Mouse (Mus musculus): Measurements from ENCODE around the gene Hs2st1. TPM values are rescaled to one million over a fixed set of nuclear protein-coding genes. Genes with fewer than 3 reads are reported as not detected.

The Hs2st1 gene
- polyA plus RNA-seq, 1 experiment from 2014 or later: 1.6 TPM

DNA sequence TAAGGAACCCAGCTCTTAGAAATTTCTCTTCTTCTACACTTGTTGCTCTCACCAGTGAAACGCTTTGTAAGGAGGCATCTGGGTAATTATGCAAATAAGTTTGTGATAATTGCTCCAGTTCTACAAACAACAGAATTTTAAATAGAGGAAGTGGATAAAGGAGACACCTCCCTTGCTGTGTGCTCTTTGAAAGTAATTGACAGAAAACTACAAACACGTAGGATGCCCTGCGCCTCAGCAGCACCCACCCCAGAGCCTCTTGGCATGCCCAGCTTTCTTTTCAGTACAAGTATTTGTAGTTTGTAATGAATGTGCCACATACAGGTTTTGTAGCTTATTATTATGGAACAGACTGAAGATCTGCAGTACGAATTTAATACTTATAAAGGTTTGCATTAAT is 27.1 kb upstream of the Hs2st1 start:
- no peaks in the 10 kb centered on the region for H3K9me3 ChIP-seq (replicated peaks; ENCODE audit: control insufficient read depth, low read length)
- H3K27me3 ChIP-seq (ENCODE audit: control insufficient read depth, insufficient read depth, low read depth, low read length): no peaks in the 10 kb centered on the region
- H3K27ac ChIP-seq (ENCODE audit: low read length): no peak overlapping the region
- H3K4me1 ChIP-seq (ENCODE audit: control insufficient read depth, low read depth, low read length): peaks cover 5% of the 10 kb centered on the region; the same call in 1 of the 2 replicates
- no peak for ATAC-seq (ENCODE audit: low read depth)
- peaks cover 16% of the 10 kb centered on the region for H3K36me3 ChIP-seq (ENCODE audit: control insufficient read depth, insufficient read depth)
- H3K4me2 ChIP-seq (ENCODE audit: low read depth, low read length): no peak overlapping the region
- 84% methylated on average over 4 of the region's 4 CpGs for WGBS (ENCODE audit: insufficient replicate concordance)
- H3K4me3 ChIP-seq (ENCODE audit: low read depth, low read length): no peak overlapping the region
- H3K9ac ChIP-seq (ENCODE audit: low read depth, low read length): no peak overlapping the region

DNA sequence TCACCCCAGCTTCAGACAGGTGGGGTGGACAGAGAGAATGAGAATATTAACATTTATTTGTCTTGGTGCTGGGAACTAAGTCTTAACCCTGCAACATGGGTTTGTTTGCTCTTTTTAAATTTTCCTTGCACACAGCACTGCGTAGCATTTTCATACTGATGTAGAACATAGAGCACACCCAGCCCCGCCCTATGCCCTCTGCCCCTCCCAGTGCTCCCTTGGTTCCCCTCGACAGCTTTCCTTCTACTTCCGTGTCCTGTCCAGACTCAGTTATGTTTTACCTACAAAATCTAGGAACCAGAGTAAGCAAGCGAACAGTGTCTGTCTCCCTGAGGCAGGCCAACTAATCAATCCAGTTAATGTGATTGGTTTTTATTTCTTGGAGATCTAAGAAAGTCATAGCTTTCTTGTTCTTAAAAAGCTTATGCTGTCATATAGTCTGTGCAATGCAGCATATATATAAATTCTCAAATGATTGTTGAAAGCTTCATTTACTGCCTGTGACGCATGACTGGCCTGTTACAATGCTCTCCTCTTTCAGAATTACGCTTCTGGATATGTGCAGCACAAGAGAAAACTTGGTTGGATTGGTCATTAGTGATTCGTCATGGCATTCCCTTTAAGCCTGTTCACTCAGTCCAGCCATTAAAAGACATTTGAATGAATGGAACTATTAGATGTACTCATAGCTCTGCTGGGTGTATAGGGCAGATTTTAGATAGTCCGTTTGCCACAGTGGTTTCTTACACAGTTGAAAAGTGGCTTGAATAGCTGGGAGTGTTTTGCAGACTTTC is 23.2 kb upstream of the Hs2st1 start:
- ATAC-seq (ENCODE audit: low read depth): peak; percentile 41
- peaks cover 21% of the 10 kb centered on the region for H3K36me3 ChIP-seq (ENCODE audit: control insufficient read depth, insufficient read depth)

DNA sequence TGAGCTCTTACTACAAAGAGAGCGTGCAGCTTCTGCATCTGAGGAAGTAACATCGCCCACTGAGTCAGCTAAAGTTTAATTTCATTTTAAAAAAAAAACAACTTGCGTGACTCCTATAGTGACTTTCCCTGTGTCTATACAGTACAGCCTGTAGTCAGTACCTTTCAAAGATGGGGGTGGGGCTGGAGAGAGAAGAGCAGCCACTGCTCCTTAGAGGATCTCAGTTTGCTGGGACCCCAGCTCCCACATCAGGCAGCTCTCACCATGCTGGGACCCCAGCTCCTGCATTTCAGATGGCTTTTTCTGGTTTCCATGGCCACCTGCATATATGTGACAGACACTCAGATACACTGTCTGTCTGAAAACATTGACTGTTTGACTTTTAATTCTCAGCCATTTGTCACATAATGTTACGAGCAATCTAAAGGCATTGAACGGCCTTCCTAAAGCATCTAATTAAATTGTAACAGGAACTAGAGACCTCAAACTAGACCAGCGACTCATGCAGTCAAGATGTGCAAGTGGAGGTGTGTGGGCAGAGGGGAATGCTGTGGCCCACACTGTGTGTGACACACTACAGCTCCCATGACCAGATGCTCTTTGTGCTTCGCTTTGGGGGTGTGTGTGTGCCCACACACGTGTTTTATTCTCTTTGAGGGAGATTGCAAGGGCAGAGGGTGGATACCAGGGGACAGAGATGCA is 19.4 kb upstream of the Hs2st1 start:
- WGBS (ENCODE audit: insufficient replicate concordance): 79% methylated on average over 8 of the region's 8 CpGs
- Histone ChIP-seq H3K36me3 (ENCODE audit: control insufficient read depth, insufficient read depth) (peaks cover 11% of the 10 kb centered on the region; the same call in 1 of the 2 replicates), H3K9ac (ENCODE audit: low read depth, low read length) (no peak overlapping the region), H3K4me2 (ENCODE audit: low read depth, low read length) (no peak overlapping the region), H3K27me3 (ENCODE audit: control insufficient read depth, insufficient read depth, low read depth, low read length) (no peaks in the 10 kb centered on the region), H3K4me1 (ENCODE audit: control insufficient read depth, low read depth, low read length) (peaks cover 14% of the 10 kb centered on the region), H3K4me3 (ENCODE audit: low read depth, low read length) (no peak overlapping the region), H3K9me3 (replicated peaks; ENCODE audit: control insufficient read depth, low read length) (no peaks in the 10 kb centered on the region), H3K27ac (ENCODE audit: low read length) (no peak overlapping the region)
- no peak for ATAC-seq (ENCODE audit: low read depth)

More for the DNA sequence above, 23.2 kb upstream of the Hs2st1 start:
- Histone ChIP-seq H3K9ac (ENCODE audit: low read depth, low read length) (no peak overlapping the region), H3K4me1 (ENCODE audit: control insufficient read depth, low read depth, low read length) (peaks cover 5% of the 10 kb centered on the region; the same call in 1 of the 2 replicates), H3K9me3 (replicated peaks; ENCODE audit: control insufficient read depth, low read length) (no peaks in the 10 kb centered on the region), H3K4me3 (ENCODE audit: low read depth, low read length) (no peak overlapping the region), H3K27me3 (ENCODE audit: control insufficient read depth, insufficient read depth, low read depth, low read length) (no peaks in the 10 kb centered on the region), H3K4me2 (ENCODE audit: low read depth, low read length) (no peak overlapping the region), H3K27ac (ENCODE audit: low read length) (no peak overlapping the region)
- WGBS (ENCODE audit: insufficient replicate concordance): 67% methylated on average over 9 of the region's 9 CpGs

DNA sequence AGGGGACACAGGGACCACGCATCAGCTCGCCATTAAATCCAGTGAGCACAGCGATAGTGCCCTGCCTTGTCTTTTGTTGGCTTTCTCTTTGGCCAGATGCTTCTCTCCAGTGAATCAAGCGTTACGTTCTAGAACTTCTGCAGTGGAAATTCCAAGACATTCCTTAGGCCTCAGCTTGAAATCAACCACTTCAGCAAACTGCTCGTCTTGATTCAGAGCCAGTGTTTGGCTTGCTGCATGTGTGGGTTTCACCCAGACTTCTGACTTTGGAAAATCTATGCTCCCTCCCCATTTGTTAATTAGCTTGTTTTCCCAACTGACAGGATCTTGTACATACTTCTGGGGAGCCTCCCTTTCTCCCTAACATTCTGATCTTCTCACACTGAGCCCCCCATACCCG is 16.8 kb upstream of the Hs2st1 start:
- H3K27ac ChIP-seq (ENCODE audit: low read length): no peak overlapping the region
- 77% methylated on average over 7 of the region's 7 CpGs for WGBS (ENCODE audit: insufficient replicate concordance)

DNA sequence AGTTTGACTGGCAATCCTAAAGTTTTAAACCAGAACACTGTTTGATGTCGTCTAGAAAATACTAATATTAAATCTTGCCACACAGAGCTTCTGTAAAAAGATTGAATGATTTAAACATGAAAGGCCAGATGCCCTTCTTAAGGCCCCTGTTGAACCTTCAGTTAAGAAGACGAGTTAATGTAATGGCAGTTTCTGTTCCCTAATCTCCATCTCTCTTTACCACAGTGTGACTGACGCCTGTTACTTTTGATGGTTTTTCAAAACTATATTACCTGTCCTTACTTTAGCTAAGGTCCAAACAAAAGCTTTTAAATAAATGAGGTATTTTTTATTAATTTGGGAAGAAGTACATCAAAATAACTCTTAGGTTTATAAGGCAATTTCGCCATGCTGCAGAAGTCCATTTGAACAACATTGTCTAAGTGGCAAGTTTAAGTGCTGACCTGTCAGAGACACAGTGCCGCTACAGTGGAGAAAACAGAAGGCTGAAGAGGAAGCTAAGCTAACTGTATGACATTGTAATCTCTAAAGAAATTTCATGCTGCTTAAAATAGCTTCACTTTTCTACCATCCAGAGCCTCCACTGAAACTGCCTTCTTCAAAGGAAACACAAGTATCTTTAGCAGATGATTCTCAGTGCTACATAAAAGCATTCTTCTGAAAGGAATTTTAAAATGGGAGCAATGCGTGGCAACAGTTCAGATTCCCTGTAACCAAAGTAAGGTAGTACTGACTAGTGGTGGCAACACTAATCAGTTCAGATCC is 15.0 kb upstream of the Hs2st1 start:
- Histone ChIP-seq H3K27me3 (ENCODE audit: control insufficient read depth, insufficient read depth, low read depth, low read length) (no peaks in the 10 kb centered on the region), H3K4me2 (ENCODE audit: low read depth, low read length) (no peak overlapping the region), H3K4me3 (ENCODE audit: low read depth, low read length) (no peak overlapping the region), H3K4me1 (ENCODE audit: control insufficient read depth, low read depth, low read length) (peaks cover 26% of the 10 kb centered on the region), H3K36me3 (ENCODE audit: control insufficient read depth, insufficient read depth) (peaks cover 3% of the 10 kb centered on the region), H3K9me3 (replicated peaks; ENCODE audit: control insufficient read depth, low read length) (no peaks in the 10 kb centered on the region), H3K27ac (ENCODE audit: low read length) (0 out of 2 replicates have a peak overlapping the region, but pooled peaks have one; percentile 10), H3K9ac (ENCODE audit: low read depth, low read length) (no peak overlapping the region)
- ATAC-seq (ENCODE audit: low read depth): no peak
- 59% methylated on average over 6 of the region's 6 CpGs for WGBS (ENCODE audit: insufficient replicate concordance)

More for the DNA sequence above, 16.8 kb upstream of the Hs2st1 start:
- H3K9me3 ChIP-seq (replicated peaks; ENCODE audit: control insufficient read depth, low read length): no peaks in the 10 kb centered on the region
- no peak for ATAC-seq (ENCODE audit: low read depth)
- no peak overlapping the region for H3K9ac ChIP-seq (ENCODE audit: low read depth, low read length)
- H3K4me1 ChIP-seq (ENCODE audit: control insufficient read depth, low read depth, low read length): peaks cover 17% of the 10 kb centered on the region
- no peak overlapping the region for H3K4me2 ChIP-seq (ENCODE audit: low read depth, low read length)
- H3K27me3 ChIP-seq (ENCODE audit: control insufficient read depth, insufficient read depth, low read depth, low read length): no peaks in the 10 kb centered on the region
- H3K36me3 ChIP-seq (ENCODE audit: control insufficient read depth, insufficient read depth): peaks cover 10% of the 10 kb centered on the region
- H3K4me3 ChIP-seq (ENCODE audit: low read depth, low read length): no peak overlapping the region

DNA sequence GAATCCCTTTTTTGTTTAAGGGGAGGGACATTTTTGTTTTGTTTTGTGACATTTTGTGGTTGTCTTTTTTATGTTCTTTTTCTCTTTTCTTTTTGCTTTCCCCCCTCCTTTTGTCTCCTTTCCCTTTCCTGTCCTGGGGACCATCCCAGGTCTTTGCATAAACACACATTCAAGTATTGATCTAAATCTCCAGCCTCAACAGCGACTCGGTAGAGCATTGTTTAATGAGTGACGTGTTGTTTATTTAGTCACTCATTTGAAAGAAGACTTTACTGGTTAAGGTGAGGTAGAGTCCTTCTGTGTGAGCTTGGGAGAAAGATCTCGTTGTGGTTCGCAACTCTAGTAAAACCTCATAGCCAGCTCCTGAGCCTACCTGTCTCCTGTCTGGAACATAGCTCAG is 13.8 kb upstream of the Hs2st1 start:
- no peak overlapping the region for H3K4me3 ChIP-seq (ENCODE audit: low read depth, low read length)
- H3K27me3 ChIP-seq (ENCODE audit: control insufficient read depth, insufficient read depth, low read depth, low read length): no peaks in the 10 kb centered on the region
- peaks cover 5% of the 10 kb centered on the region for H3K36me3 ChIP-seq (ENCODE audit: control insufficient read depth, insufficient read depth)
- no peaks in the 10 kb centered on the region for H3K9me3 ChIP-seq (replicated peaks; ENCODE audit: control insufficient read depth, low read length)
- peak overlapping the region; percentile 15; the same call in 1 of the 2 replicates for H3K4me2 ChIP-seq (ENCODE audit: low read depth, low read length)
- 69% methylated on average over 5 of the region's 5 CpGs for WGBS (ENCODE audit: insufficient replicate concordance)
- no peak overlapping the region for H3K9ac ChIP-seq (ENCODE audit: low read depth, low read length)
- 0 out of 2 replicates have a peak overlapping the region, but pooled peaks have one; percentile 5 for H3K27ac ChIP-seq (ENCODE audit: low read length)
- H3K4me1 ChIP-seq (ENCODE audit: control insufficient read depth, low read depth, low read length): peaks cover 32% of the 10 kb centered on the region
- peak; percentile 51 for ATAC-seq (ENCODE audit: low read depth)

DNA sequence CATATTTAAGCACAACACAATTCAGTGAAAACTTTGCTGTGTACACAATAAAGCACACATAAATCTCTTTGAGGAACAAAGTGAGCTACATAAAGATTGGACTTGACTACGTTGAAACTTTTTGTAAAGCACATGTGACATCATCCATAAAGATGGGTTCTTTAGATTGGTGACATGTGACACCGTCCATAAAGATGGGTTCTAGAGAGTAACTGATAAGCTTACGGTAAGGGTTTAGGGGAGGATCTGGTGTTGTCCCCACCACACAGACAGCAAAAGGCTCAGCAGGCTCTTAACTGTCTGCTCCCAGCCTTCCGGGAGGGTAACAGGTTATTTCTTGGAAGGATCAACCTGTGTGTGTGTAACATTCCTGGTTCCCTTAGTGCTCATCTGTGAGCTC is 12.3 kb upstream of the Hs2st1 start:
- Histone ChIP-seq H3K4me1 (ENCODE audit: control insufficient read depth, low read depth, low read length) (peaks cover 35% of the 10 kb centered on the region), H3K4me3 (ENCODE audit: low read depth, low read length) (no peak overlapping the region), H3K4me2 (ENCODE audit: low read depth, low read length) (no peak overlapping the region), H3K27ac (ENCODE audit: low read length) (no peak overlapping the region), H3K9me3 (replicated peaks; ENCODE audit: control insufficient read depth, low read length) (no peaks in the 10 kb centered on the region), H3K27me3 (ENCODE audit: control insufficient read depth, insufficient read depth, low read depth, low read length) (no peaks in the 10 kb centered on the region), H3K36me3 (ENCODE audit: control insufficient read depth, insufficient read depth) (peaks cover 9% of the 10 kb centered on the region), H3K9ac (ENCODE audit: low read depth, low read length) (no peak overlapping the region)
- 42% methylated on average over 4 of the region's 4 CpGs for WGBS (ENCODE audit: insufficient replicate concordance)
- no peak for ATAC-seq (ENCODE audit: low read depth)

DNA sequence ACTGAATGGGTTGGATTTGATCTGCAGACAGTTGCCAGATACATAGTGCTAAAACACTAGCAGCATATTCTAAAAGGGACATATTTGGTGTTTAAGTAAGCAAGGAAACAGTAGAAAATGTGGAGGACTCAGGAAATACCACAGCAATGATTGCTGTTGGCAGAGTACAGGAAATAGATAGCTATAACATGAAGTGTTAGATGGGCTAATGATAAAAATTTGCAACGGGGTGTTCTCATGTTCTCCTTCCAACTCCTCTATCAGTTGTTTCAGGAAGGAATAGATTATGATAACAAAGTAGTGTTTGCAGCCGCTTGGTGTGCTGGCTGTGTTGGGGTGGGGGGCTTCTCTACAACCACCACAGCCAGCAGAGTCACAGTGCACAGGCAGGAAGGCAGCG is 11.9 kb upstream of the Hs2st1 start:
- H3K4me1 ChIP-seq (ENCODE audit: control insufficient read depth, low read depth, low read length): peaks cover 38% of the 10 kb centered on the region
- no peaks in the 10 kb centered on the region for H3K27me3 ChIP-seq (ENCODE audit: control insufficient read depth, insufficient read depth, low read depth, low read length)
- H3K36me3 ChIP-seq (ENCODE audit: control insufficient read depth, insufficient read depth): peaks cover 8% of the 10 kb centered on the region
- H3K9me3 ChIP-seq (replicated peaks; ENCODE audit: control insufficient read depth, low read length): no peaks in the 10 kb centered on the region
- WGBS (ENCODE audit: insufficient replicate concordance): 41% methylated on average over 3 of the region's 3 CpGs
- H3K4me2 ChIP-seq (ENCODE audit: low read depth, low read length): no peak overlapping the region
- H3K27ac ChIP-seq (ENCODE audit: low read length): no peak overlapping the region
- no peak overlapping the region for H3K9ac ChIP-seq (ENCODE audit: low read depth, low read length)
- H3K4me3 ChIP-seq (ENCODE audit: low read depth, low read length): no peak overlapping the region
- no peak for ATAC-seq (ENCODE audit: low read depth)

All from liver, embryonic 16.5 days (tissue).